Mouse (Mus musculus) liver, adult 2 months (tissue): ENCODE results near the gene Ampd3. TPM values are rescaled to one million over a fixed set of nuclear protein-coding genes. Genes with fewer than 3 reads are reported as not detected.

ENCODE experiments used
- DNase-seq: peaks from one replicate; pipeline ENCODE4 v3.0.0-alpha.2; 2011; ENCODE audit warnings: low read depth, low spot score; ENCODE audit errors: extremely low read depth
- H3K27ac ChIP-seq: fragments of 200-500 bp; replicated peaks from 2 replicates; pipeline ENCODE4 v1.5.1; 2012; ENCODE audit warnings: low read depth, mild to moderate bottlenecking, control low read depth, inconsistent platforms, low read length; ENCODE audit not compliant: insufficient read depth
- H3K27me3 ChIP-seq: fragments of 200-500 bp; 2 replicates; pipeline ENCODE4 v1.6.1; 2012; ENCODE audit warnings: mild to moderate bottlenecking, moderate library complexity, low read length, inconsistent platforms; ENCODE audit not compliant: control insufficient read depth, insufficient read depth
- H3K36me3 ChIP-seq: fragments of 200-500 bp; 2 replicates; pipeline ENCODE4 v1.6.1; 2012; ENCODE audit warnings: low read length, inconsistent platforms; ENCODE audit not compliant: control insufficient read depth, insufficient read depth
- H3K4me1 ChIP-seq: fragments of 200-500 bp; 2 replicates; pipeline ENCODE4 v1.6.1; 2011; ENCODE audit warnings: low read length; ENCODE audit not compliant: control insufficient read depth, insufficient read depth
- H3K4me3 ChIP-seq: fragments of 200-500 bp; 2 replicates; pipeline ENCODE4 v1.5.1; 2011; ENCODE audit warnings: low read depth, mild to moderate bottlenecking, control low read depth, low read length, moderate library complexity; ENCODE audit not compliant: insufficient read depth
- H3K79me2 ChIP-seq: fragments of 200-500 bp; 2 replicates; pipeline ENCODE4 v1.6.1; 2012; ENCODE audit warnings: inconsistent platforms, mild to moderate bottlenecking, low read length, moderate library complexity; ENCODE audit not compliant: control insufficient read depth, insufficient read depth
- H3K9ac ChIP-seq: fragments of 200-500 bp; 2 replicates; pipeline ENCODE4 v1.6.1; 2012; ENCODE audit warnings: low read depth, mild to moderate bottlenecking, control low read depth, inconsistent platforms, low read length
- CTCF ChIP-seq: fragments of 200-500 bp; IDR thresholded peaks from 2 replicates; pipeline ENCODE4 v1.5.1; 2011; ENCODE audit warnings: low read depth, low read length, control low read depth
- POLR2A ChIP-seq: fragments of 200-500 bp; IDR thresholded peaks from 2 replicates; pipeline ENCODE4 v1.6.1; 2011; ENCODE audit warnings: low read length, control low read depth; ENCODE audit not compliant: insufficient read depth; ENCODE audit errors: extremely low read depth
- WGBS: fragments of 180-500 bp; shearing (Covaris S2); methylation state at CpG from one replicate; pipeline ENCODE4 v1.1.7; 2018; 5-methylcytosine and 5-hydroxymethylcytosine counted together
- polyA plus RNA-seq: library from polyadenylated mRNA; depleted of rRNA; stranded (reverse); fragments of >200 nt; gene quantifications from 2 replicates; pipeline ENCODE4 v1.2.3, GENCODE M21; 2012
- total RNA-seq: library from RNA; depleted of rRNA; stranded (reverse); fragments of >200 nt; gene quantifications from 2 replicates; pipeline ENCODE4 v1.2.3, GENCODE M21; 2014

Ampd3 gene
- total and polyA plus RNA-seq, 2 experiments: 0.55 to 0.57 TPM

GRCm38 (mm10) chr7:110729295-110729694 lies 38.7 kb upstream of the Ampd3 start:
- Histone ChIP-seq H3K4me3 (no peak overlapping the region), H3K4me1 (no peaks in the 10 kb centered on the region), H3K27me3 (no peaks in the 10 kb centered on the region), H3K9ac (no peak overlapping the region), H3K79me2 (no peaks in the 10 kb centered on the region), H3K27ac (no peak overlapping the region), H3K36me3 (no peaks in the 10 kb centered on the region)
- no peak for DNase-seq
- whole genome bisulfite sequencing: 92% methylated on average over 6 of the region's 6 CpGs
- TF ChIP-seq POLR2A (no peak), CTCF (no peak)

- Histone ChIP-seq H3K4me3 (no peak overlapping the region), H3K79me2 (no peaks in the 10 kb centered on the region), H3K27me3 (no peaks in the 10 kb centered on the region), H3K4me1 (no peaks in the 10 kb centered on the region), H3K9ac (no peak overlapping the region), H3K27ac (no peak overlapping the region), H3K36me3 (no peaks in the 10 kb centered on the region)
- no peak for DNase-seq
- no peak for TF ChIP-seq POLR2A
- no peak for TF ChIP-seq CTCF
- WGBS: 79% methylated on average over 6 of the region's 6 CpGs
Measured at GRCm38 (mm10) chr7:110731091-110731967, 36.7 kb upstream of the Ampd3 start.

- no peak for DNase-seq
- WGBS: 91% methylated on average over 12 of the region's 12 CpGs
- H3K36me3 ChIP-seq: no peaks in the 10 kb centered on the region
- no peaks in the 10 kb centered on the region for H3K27me3 ChIP-seq
- no peak overlapping the region for H3K27ac ChIP-seq
- no peak overlapping the region for H3K9ac ChIP-seq
- H3K79me2 ChIP-seq: no peaks in the 10 kb centered on the region
- H3K4me1 ChIP-seq: no peaks in the 10 kb centered on the region
- no peak overlapping the region for H3K4me3 ChIP-seq
- TF ChIP-seq CTCF (no peak), POLR2A (no peak)
Measured at GRCm38 (mm10) chr7:110732001-110732632, 35.9 kb upstream of the Ampd3 start.

GRCm38 (mm10) chr7:110736914-110737313 lies 31.1 kb upstream of the Ampd3 start:
- Histone ChIP-seq H3K9ac (no peak overlapping the region), H3K4me3 (no peak overlapping the region), H3K4me1 (no peaks in the 10 kb centered on the region), H3K36me3 (no peaks in the 10 kb centered on the region), H3K27me3 (no peaks in the 10 kb centered on the region), H3K27ac (no peak overlapping the region), H3K79me2 (no peaks in the 10 kb centered on the region)
- no peak for TF ChIP-seq POLR2A
- TF ChIP-seq CTCF: peak; percentile 3; the same call in 1 of the 2 replicates
- WGBS: 54% methylated on average over 2 of the region's 2 CpGs
- no peak for DNase-seq

GRCm38 (mm10) chr7:110739764-110740163 lies 28.2 kb upstream of the Ampd3 start:
- H3K4me3 ChIP-seq: no peak overlapping the region
- TF ChIP-seq CTCF: no peak
- no peak for TF ChIP-seq POLR2A
- no peak overlapping the region for H3K27ac ChIP-seq
- H3K79me2 ChIP-seq: no peaks in the 10 kb centered on the region
- WGBS: 70% methylated on average over 5 of the region's 5 CpGs
- no peaks in the 10 kb centered on the region for H3K4me1 ChIP-seq
- no peaks in the 10 kb centered on the region for H3K27me3 ChIP-seq
- H3K9ac ChIP-seq: no peak overlapping the region
- no peak for DNase-seq
- no peaks in the 10 kb centered on the region for H3K36me3 ChIP-seq

GRCm38 (mm10) chr7:110740188-110740587 lies 27.8 kb upstream of the Ampd3 start:
- Histone ChIP-seq H3K4me3 (no peak overlapping the region), H3K9ac (no peak overlapping the region), H3K36me3 (no peaks in the 10 kb centered on the region), H3K4me1 (no peaks in the 10 kb centered on the region), H3K79me2 (no peaks in the 10 kb centered on the region), H3K27me3 (no peaks in the 10 kb centered on the region), H3K27ac (no peak overlapping the region)
- TF ChIP-seq POLR2A (no peak), CTCF (no peak)
- no peak for DNase-seq
- WGBS: 82% methylated on average over 2 of the region's 2 CpGs
